Mouse (Mus musculus) hindbrain, embryonic 12.5 days (tissue): Measurements from ENCODE around the gene Slc5a5. TPM values are rescaled to one million over a fixed set of nuclear protein-coding genes. Genes with fewer than 3 reads are reported as not detected.
A peak's percentile ranks its signal among the peaks of the same experiment; 100 is the strongest.

ENCODE experiments used
- ATAC-seq: fragments of 200-750 bp; cut with Nextera tagmentation; 2 replicates; pipeline ENCODE4 v1.8.0; 2017; ENCODE audit warnings: moderate TSS enrichment; ENCODE audit not compliant: low FRiP score
- H3K27ac ChIP-seq: fragments of 300-500 bp; sonication (generic); 2 replicates; pipeline ENCODE4 v1.5.1; 2016; ENCODE audit warnings: mild to moderate bottlenecking
- H3K27me3 ChIP-seq: fragments of 300-500 bp; sonication (generic); 2 replicates; pipeline ENCODE4 v1.6.1; 2016; ENCODE audit warnings: mild to moderate bottlenecking
- H3K36me3 ChIP-seq: fragments of 300-500 bp; sonication (generic); 2 replicates; pipeline ENCODE4 v1.6.1; 2016; ENCODE audit warnings: mild to moderate bottlenecking
- H3K4me1 ChIP-seq: fragments of 300-500 bp; sonication (generic); 2 replicates; pipeline ENCODE4 v1.6.1; 2016
- H3K4me2 ChIP-seq: fragments of 300-500 bp; sonication (generic); replicated peaks from 2 replicates; pipeline ENCODE4 v1.6.1; 2016; ENCODE audit warnings: mild to moderate bottlenecking
- H3K4me3 ChIP-seq: fragments of 300-500 bp; sonication (generic); 2 replicates; pipeline ENCODE4 v1.5.1; 2016; ENCODE audit warnings: mild to moderate bottlenecking
- H3K9ac ChIP-seq: fragments of 300-500 bp; sonication (generic); 2 replicates; pipeline ENCODE4 v1.6.1; 2016; ENCODE audit warnings: mild to moderate bottlenecking, moderate library complexity
- H3K9me3 ChIP-seq: fragments of 300-500 bp; sonication (generic); replicated peaks from 2 replicates; pipeline ENCODE4 v1.6.1; 2016; ENCODE audit warnings: mild to moderate bottlenecking
- WGBS: fragments of 180-500 bp; shearing (Covaris S2); methylation state at CpG from one replicate; pipeline ENCODE4 v1.1.7; 2016; 5-methylcytosine and 5-hydroxymethylcytosine counted together
- polyA plus RNA-seq: library from polyadenylated mRNA; unstranded; fragments of >200 nt; fragmentation: Nextera tagmentation; extraction: Ambion mirVana; gene quantifications from 2 replicates; pipeline ENCODE4 v1.2.1, GENCODE M21; 2016

Slc5a5 gene
- polyA plus RNA-seq, 1 experiment from 2014 or later, result 0.25 TPM

GRCm38 (mm10) chr8:70872643-70873363 lies 19.8 kb downstream of the Slc5a5 start:
- 5% methylated on average over 31 of the region's 31 CpGs for WGBS
- H3K9me3 ChIP-seq, result no peaks in the 10 kb centered on the region
- H3K4me1 ChIP-seq, result peaks cover 31% of the 10 kb centered on the region
- peak overlapping the region; percentile 85 for H3K9ac ChIP-seq
- no peak for ATAC-seq
- peak overlapping the region; percentile 91 for H3K4me2 ChIP-seq
- H3K36me3 ChIP-seq, result peaks cover 9% of the 10 kb centered on the region
- no peaks in the 10 kb centered on the region for H3K27me3 ChIP-seq
- H3K4me3 ChIP-seq, result peak overlapping the region; percentile 91
- H3K27ac ChIP-seq, result peak overlapping the region; percentile 79

- Histone ChIP-seq H3K36me3 (peaks cover 11% of the 10 kb centered on the region), H3K9ac (0 out of 2 replicates have a peak overlapping the region, but pooled peaks have one; percentile 3), H3K9me3 (no peaks in the 10 kb centered on the region), H3K27me3 (no peaks in the 10 kb centered on the region), H3K4me2 (no peak overlapping the region), H3K4me1 (peaks cover 40% of the 10 kb centered on the region), H3K27ac (no peak overlapping the region), H3K4me3 (no peak overlapping the region)
- WGBS, result 89% methylated on average over 5 of the region's 5 CpGs
- no peak for ATAC-seq
Observed at GRCm38 (mm10) chr8:70871195-70871807, 21.3 kb downstream of the Slc5a5 start.

GRCm38 (mm10) chr8:70869601-70870041 lies 22.9 kb downstream of the Slc5a5 start:
- 0 out of 2 replicates have a peak overlapping the region, but pooled peaks have one; percentile 53 for H3K9ac ChIP-seq
- H3K36me3 ChIP-seq, result peaks cover 11% of the 10 kb centered on the region
- no peaks in the 10 kb centered on the region for H3K9me3 ChIP-seq
- H3K4me3 ChIP-seq, result no peak overlapping the region
- H3K4me1 ChIP-seq, result peaks cover 49% of the 10 kb centered on the region
- 50% methylated on average over 16 of the region's 16 CpGs for WGBS
- peak overlapping the region; percentile 81 for H3K27ac ChIP-seq
- H3K27me3 ChIP-seq, result no peaks in the 10 kb centered on the region
- H3K4me2 ChIP-seq, result 0 out of 2 replicates have a peak overlapping the region, but pooled peaks have one; percentile 43
- ATAC-seq, result peak; percentile 11; the same call in 1 of the 2 replicates

- H3K4me3 ChIP-seq, result 0 out of 2 replicates have a peak overlapping the region, but pooled peaks have one; percentile 10
- peak overlapping the region; percentile 43; the same call in 1 of the 2 replicates for H3K4me2 ChIP-seq
- H3K4me1 ChIP-seq, result peaks cover 53% of the 10 kb centered on the region
- 41% methylated on average over 5 of the region's 5 CpGs for WGBS
- H3K9me3 ChIP-seq, result no peaks in the 10 kb centered on the region
- ATAC-seq, result no peak
- no peaks in the 10 kb centered on the region for H3K27me3 ChIP-seq
- peaks cover 11% of the 10 kb centered on the region for H3K36me3 ChIP-seq
- H3K27ac ChIP-seq, result peak overlapping the region; percentile 81
- peak overlapping the region; percentile 53 for H3K9ac ChIP-seq
Observed at GRCm38 (mm10) chr8:70869199-70869571, 23.4 kb downstream of the Slc5a5 start.

GRCm38 (mm10) chr8:70868559-70869198 lies 23.9 kb downstream of the Slc5a5 start:
- no peak for ATAC-seq
- no peaks in the 10 kb centered on the region for H3K27me3 ChIP-seq
- peak overlapping the region; percentile 81 for H3K27ac ChIP-seq
- 11% methylated on average over 40 of the region's 40 CpGs for WGBS
- peak overlapping the region; percentile 43 for H3K4me2 ChIP-seq
- peaks cover 58% of the 10 kb centered on the region for H3K4me1 ChIP-seq
- H3K9ac ChIP-seq, result peak overlapping the region; percentile 53
- H3K36me3 ChIP-seq, result peaks cover 11% of the 10 kb centered on the region
- H3K4me3 ChIP-seq, result peak overlapping the region; percentile 10; the same call in 1 of the 2 replicates
- no peaks in the 10 kb centered on the region for H3K9me3 ChIP-seq

- H3K27me3 ChIP-seq, result peaks cover 12% of the 10 kb centered on the region
- peak overlapping the region; percentile 93 for H3K27ac ChIP-seq
- peaks cover 68% of the 10 kb centered on the region for H3K4me1 ChIP-seq
- H3K4me3 ChIP-seq, result no peak overlapping the region
- H3K36me3 ChIP-seq, result peaks cover 11% of the 10 kb centered on the region
- no peak overlapping the region for H3K9ac ChIP-seq
- H3K4me2 ChIP-seq, result no peak overlapping the region; the same call in 1 of the 2 replicates
- H3K9me3 ChIP-seq, result no peaks in the 10 kb centered on the region
- ATAC-seq, result no peak
- 87% methylated on average over 7 of the region's 7 CpGs for WGBS
Observed at GRCm38 (mm10) chr8:70866566-70866965, 26.0 kb downstream of the Slc5a5 start.

GRCm38 (mm10) chr8:70866001-70866520 lies 26.5 kb downstream of the Slc5a5 start:
- peaks cover 72% of the 10 kb centered on the region for H3K4me1 ChIP-seq
- no peaks in the 10 kb centered on the region for H3K9me3 ChIP-seq
- peak overlapping the region; percentile 93 for H3K27ac ChIP-seq
- H3K36me3 ChIP-seq, result peaks cover 11% of the 10 kb centered on the region
- H3K9ac ChIP-seq, result peak overlapping the region; percentile 36
- peak overlapping the region; percentile 91 for H3K4me2 ChIP-seq
- H3K27me3 ChIP-seq, result peaks cover 16% of the 10 kb centered on the region
- peak; percentile 10 for ATAC-seq
- 7% methylated on average over 12 of the region's 12 CpGs for WGBS
- H3K4me3 ChIP-seq, result peak overlapping the region; percentile 58

- ATAC-seq, result peak; percentile 86
- WGBS, result under 1% methylated on average over 46 of the region's 46 CpGs
- peaks cover 72% of the 10 kb centered on the region for H3K4me1 ChIP-seq
Observed at GRCm38 (mm10) chr8:70865350-70866000, 27.1 kb downstream of the Slc5a5 start.

GRCm38 (mm10) chr8:70864712-70865221 lies 27.8 kb downstream of the Slc5a5 start:
- peaks cover 11% of the 10 kb centered on the region for H3K36me3 ChIP-seq
- H3K9me3 ChIP-seq, result no peaks in the 10 kb centered on the region
- H3K9ac ChIP-seq, result peak overlapping the region; percentile 83
- peak overlapping the region; percentile 58 for H3K4me3 ChIP-seq
- ATAC-seq, result peak; percentile 29
- peak overlapping the region; percentile 91 for H3K4me2 ChIP-seq
- H3K27me3 ChIP-seq, result peaks cover 16% of the 10 kb centered on the region
- H3K4me1 ChIP-seq, result peaks cover 74% of the 10 kb centered on the region
- WGBS, result 0% methylated on average over 24 of the region's 24 CpGs
- H3K27ac ChIP-seq, result peak overlapping the region; percentile 98

More at GRCm38 (mm10) chr8:70865350-70866000, 27.1 kb downstream of the Slc5a5 start:
- Histone ChIP-seq H3K36me3 (peaks cover 11% of the 10 kb centered on the region), H3K4me3 (peak overlapping the region; percentile 58), H3K27ac (peak overlapping the region; percentile 98), H3K27me3 (peaks cover 16% of the 10 kb centered on the region), H3K4me2 (peak overlapping the region; percentile 91), H3K9me3 (no peaks in the 10 kb centered on the region), H3K9ac (peak overlapping the region; percentile 83)

GRCm38 (mm10) chr8:70863956-70864711 lies 28.4 kb downstream of the Slc5a5 start:
- H3K36me3 ChIP-seq, result peaks cover 11% of the 10 kb centered on the region
- H3K27me3 ChIP-seq, result peaks cover 16% of the 10 kb centered on the region
- H3K9ac ChIP-seq, result peak overlapping the region; percentile 83
- H3K9me3 ChIP-seq, result no peaks in the 10 kb centered on the region
- ATAC-seq, result 0 out of 2 replicates have a peak, but pooled peaks have one; percentile 4
- peak overlapping the region; percentile 58 for H3K4me3 ChIP-seq
- peaks cover 70% of the 10 kb centered on the region for H3K4me1 ChIP-seq
- under 1% methylated on average over 46 of the region's 46 CpGs for whole genome bisulfite sequencing
- H3K4me2 ChIP-seq, result peak overlapping the region; percentile 91
- peak overlapping the region; percentile 98 for H3K27ac ChIP-seq
